Mouse (Mus musculus): ENCODE measurements at regions not wholly inside any gene's neighbourhood (a gene's known extent, or its start where the extent isn't known, plus 50 kb on each side); places are given as distances from the start of the nearest gene placed in this dataset.

GRCm38 (mm10) chr3:147093076-147093380, 240.9 kb downstream of the Ttll7 start:
- no peak for DNase-seq (ENCODE audit: low read depth, low spot score)

- DNase-seq (ENCODE audit: low read depth, low spot score), result no peak
Observed at GRCm38 (mm10) chr3:147096179-147096578, 244.0 kb downstream of the Ttll7 start.

- DNase-seq (ENCODE audit: low read depth, low spot score), result no peak
Observed at GRCm38 (mm10) chr3:147098065-147098580, 246.0 kb downstream of the Ttll7 start.

- DNase-seq (ENCODE audit: low read depth, low spot score), result no peak
Observed at GRCm38 (mm10) chr3:147098611-147099010, 246.4 kb downstream of the Ttll7 start.

GRCm38 (mm10) chr3:147099143-147099713, 247.1 kb downstream of the Ttll7 start:
- no peak for DNase-seq (ENCODE audit: low read depth, low spot score)

GRCm38 (mm10) chr3:147101053-147101764, 249.0 kb downstream of the Ttll7 start:
- DNase-seq (ENCODE audit: low read depth, low spot score), result no peak

- no peak for DNase-seq (ENCODE audit: low read depth, low spot score)
Observed at GRCm38 (mm10) chr3:147101765-147102113, 249.6 kb downstream of the Ttll7 start.

GRCm38 (mm10) chr3:147103428-147103827, 251.3 kb downstream of the Ttll7 start:
- no peak for DNase-seq (ENCODE audit: low read depth, low spot score)

GRCm38 (mm10) chr3:147117609-147118008, 265.4 kb downstream of the Ttll7 start:
- no peak for DNase-seq (ENCODE audit: low read depth, low spot score)

GRCm38 (mm10) chr3:147118092-147118491, 265.9 kb downstream of the Ttll7 start:
- no peak for DNase-seq (ENCODE audit: low read depth, low spot score)

GRCm38 (mm10) chr3:147118622-147119021, 266.5 kb downstream of the Ttll7 start:
- DNase-seq (ENCODE audit: low read depth, low spot score), result no peak

- DNase-seq (ENCODE audit: low read depth, low spot score), result no peak
Observed at GRCm38 (mm10) chr3:147121826-147122225, 269.7 kb downstream of the Ttll7 start.

- DNase-seq (ENCODE audit: low read depth, low spot score), result no peak
Observed at GRCm38 (mm10) chr3:147127740-147128139, 275.6 kb downstream of the Ttll7 start.

GRCm38 (mm10) chr3:147132830-147133229, 280.7 kb downstream of the Ttll7 start:
- no peak for DNase-seq (ENCODE audit: low read depth, low spot score)

- no peak for DNase-seq (ENCODE audit: low read depth, low spot score)
Observed at GRCm38 (mm10) chr3:147133408-147133807, 281.2 kb downstream of the Ttll7 start.

GRCm38 (mm10) chr3:147140414-147140813, 288.2 kb downstream of the Ttll7 start:
- DNase-seq (ENCODE audit: low read depth, low spot score), result no peak

GRCm38 (mm10) chr3:147153456-147153855, 301.3 kb downstream of the Ttll7 start:
- DNase-seq (ENCODE audit: low read depth, low spot score), result no peak

- DNase-seq (ENCODE audit: low read depth, low spot score), result no peak
Observed at GRCm38 (mm10) chr3:147153998-147154397, 301.8 kb downstream of the Ttll7 start.

GRCm38 (mm10) chr3:147163126-147163525, 311.0 kb downstream of the Ttll7 start:
- no peak for DNase-seq (ENCODE audit: low read depth, low spot score)

GRCm38 (mm10) chr3:147163540-147163939, 311.4 kb downstream of the Ttll7 start:
- no peak for DNase-seq (ENCODE audit: low read depth, low spot score)

GRCm38 (mm10) chr3:147164931-147165330, 312.8 kb downstream of the Ttll7 start:
- no peak for DNase-seq (ENCODE audit: low read depth, low spot score)

- DNase-seq (ENCODE audit: low read depth, low spot score), result no peak
Observed at GRCm38 (mm10) chr3:147166555-147166954, 314.4 kb downstream of the Ttll7 start.

- no peak for DNase-seq (ENCODE audit: low read depth, low spot score)
Observed at GRCm38 (mm10) chr3:147169215-147169614, 317.0 kb downstream of the Ttll7 start.
